Mouse (Mus musculus): ENCODE data around the gene Prkaa1. TPM values are rescaled to one million over a fixed set of nuclear protein-coding genes. Genes with fewer than 3 reads are reported as not detected.
"Not testable (repeated sequence)": the region's sequence is repeated elsewhere in the genome, so short reads cannot be mapped to it uniquely, and the experiment has no call there.

Gene Prkaa1
- polyA plus RNA-seq, 1 experiment from 2014 or later: 14.6 TPM

DNA sequence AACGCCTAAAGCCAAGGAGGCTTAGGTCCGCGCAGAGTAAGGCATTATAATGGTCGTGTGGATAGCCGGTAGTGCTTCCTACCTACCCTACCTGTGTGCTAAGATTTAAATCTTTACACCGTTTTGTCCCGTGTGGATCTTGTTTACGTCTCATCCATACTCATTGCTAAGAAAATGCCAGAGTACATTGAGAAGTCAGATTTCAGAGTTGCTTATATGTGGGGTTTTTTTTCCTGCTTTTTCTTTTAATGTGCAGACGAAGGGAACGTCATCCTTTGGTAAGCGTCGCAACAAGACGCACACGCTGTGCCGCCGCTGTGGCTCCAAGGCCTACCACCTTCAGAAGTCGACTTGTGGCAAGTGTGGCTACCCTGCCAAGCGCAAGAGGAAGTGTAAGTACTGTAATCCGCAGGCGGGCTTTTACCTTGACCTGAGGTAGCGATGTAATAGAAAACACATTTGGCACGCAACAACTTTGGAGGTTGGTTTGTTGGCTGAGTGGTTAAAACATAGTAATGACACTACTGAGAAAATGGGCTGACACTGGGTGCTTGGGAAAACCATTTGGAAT lies 26.5 kb upstream of the Prkaa1 start:
- H3K36me3 ChIP-seq: peaks cover 46% of the 10 kb centered on the region
- H3K27ac ChIP-seq (replicated peaks): peak overlapping the region; percentile 88
- no peaks in the 10 kb centered on the region for H3K27me3 ChIP-seq
- WGBS: 3% methylated on average over 22 of the region's 22 CpGs
- H3K4me3 ChIP-seq: peak overlapping the region; percentile 86
- peaks cover 16% of the 10 kb centered on the region for H3K4me1 ChIP-seq
- peak overlapping the region; percentile 75 for H3K4me2 ChIP-seq (replicated peaks)
- H3K9me3 ChIP-seq: no peaks in the 10 kb centered on the region
- peak overlapping the region; percentile 90 for H3K9ac ChIP-seq (replicated peaks)
- ATAC-seq (ENCODE audit: low FRiP score, low read depth): no peak

DNA sequence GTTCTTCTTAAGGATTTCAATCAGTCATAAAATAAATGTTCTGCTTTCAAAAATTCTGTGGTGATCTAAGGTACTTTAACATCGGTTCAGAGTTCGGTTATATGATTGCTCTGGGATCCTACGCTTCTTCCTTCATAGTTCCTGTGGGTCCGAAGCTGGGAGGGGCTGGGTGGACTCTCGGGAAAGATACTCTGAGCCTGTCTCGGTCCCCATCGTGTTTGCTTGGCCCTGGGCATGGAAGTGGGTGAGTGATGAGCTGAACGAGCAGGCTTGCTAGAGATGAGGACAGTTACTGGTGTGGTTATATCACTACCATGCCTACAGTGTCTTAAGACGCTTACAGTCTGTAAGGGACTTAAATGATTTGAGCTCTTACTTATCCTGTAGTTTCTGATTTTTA lies 25.0 kb upstream of the Prkaa1 start:
- no peak for ATAC-seq (ENCODE audit: low FRiP score, low read depth)
- no peak overlapping the region for H3K4me3 ChIP-seq
- H3K27me3 ChIP-seq: no peaks in the 10 kb centered on the region
- no peaks in the 10 kb centered on the region for H3K9me3 ChIP-seq
- peaks cover 57% of the 10 kb centered on the region for H3K36me3 ChIP-seq
- 95% methylated on average over 9 of the region's 9 CpGs for WGBS
- H3K4me1 ChIP-seq: peaks cover 16% of the 10 kb centered on the region
- H3K9ac ChIP-seq (replicated peaks): no peak overlapping the region
- no peak overlapping the region for H3K4me2 ChIP-seq (replicated peaks)
- no peak overlapping the region for H3K27ac ChIP-seq (replicated peaks)

DNA sequence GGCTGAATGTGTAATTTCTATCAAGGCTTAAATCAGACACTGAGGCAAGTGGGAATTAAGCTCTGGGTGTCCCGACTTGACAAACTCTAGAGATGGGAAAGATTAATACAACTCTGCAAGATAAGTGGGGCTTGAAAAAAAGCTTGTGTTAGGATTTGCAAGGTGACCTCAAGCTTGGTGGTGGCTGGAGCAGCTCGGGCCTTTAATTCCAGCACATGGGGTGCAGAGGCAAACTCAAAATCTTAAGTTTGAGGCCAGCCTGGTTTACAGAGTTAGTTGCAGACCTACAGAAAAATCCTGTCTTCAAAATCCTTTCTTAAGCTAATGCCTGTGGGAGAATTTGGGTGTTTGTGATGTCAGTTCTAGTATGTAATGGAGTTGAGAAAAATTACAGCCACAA lies 24.5 kb upstream of the Prkaa1 start:
- Histone ChIP-seq H3K9ac (replicated peaks) (no peak overlapping the region), H3K27ac (replicated peaks) (no peak overlapping the region), H3K36me3 (peaks cover 58% of the 10 kb centered on the region), H3K4me3 (no peak overlapping the region), H3K9me3 (no peaks in the 10 kb centered on the region), H3K27me3 (no peaks in the 10 kb centered on the region), H3K4me2 (replicated peaks) (no peak overlapping the region), H3K4me1 (peaks cover 16% of the 10 kb centered on the region)
- WGBS: 93% methylated on average over 2 of the region's 2 CpGs
- no peak for ATAC-seq (ENCODE audit: low FRiP score, low read depth)

DNA sequence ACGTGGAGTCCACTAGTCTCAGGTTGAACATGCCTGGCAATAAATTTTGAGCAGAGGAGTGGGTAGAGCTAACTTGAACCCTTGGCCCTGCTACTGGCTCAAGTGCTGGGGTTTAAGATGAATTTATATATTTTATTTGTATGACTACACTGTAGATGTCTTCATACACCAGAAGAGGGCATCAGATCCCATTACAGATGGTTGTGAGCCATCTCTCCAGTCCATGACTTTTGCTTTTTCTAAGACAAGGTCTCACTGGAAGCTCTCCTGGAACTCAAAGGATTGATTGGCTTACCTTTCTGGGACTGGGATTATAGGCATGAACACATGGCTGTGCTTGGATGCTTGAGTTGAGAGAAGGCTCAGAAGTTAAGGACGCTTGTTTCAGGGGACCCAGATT lies 24.0 kb upstream of the Prkaa1 start:
- no peaks in the 10 kb centered on the region for H3K9me3 ChIP-seq
- H3K27me3 ChIP-seq: no peaks in the 10 kb centered on the region
- peaks cover 64% of the 10 kb centered on the region for H3K36me3 ChIP-seq
- 93% methylated on average over 2 of the region's 2 CpGs for WGBS
- H3K9ac ChIP-seq (replicated peaks): no peak overlapping the region
- no peak overlapping the region for H3K4me3 ChIP-seq
- no peak overlapping the region for H3K27ac ChIP-seq (replicated peaks)
- H3K4me1 ChIP-seq: peaks cover 16% of the 10 kb centered on the region
- no peak for ATAC-seq (ENCODE audit: low FRiP score, low read depth)
- no peak overlapping the region for H3K4me2 ChIP-seq (replicated peaks)

DNA sequence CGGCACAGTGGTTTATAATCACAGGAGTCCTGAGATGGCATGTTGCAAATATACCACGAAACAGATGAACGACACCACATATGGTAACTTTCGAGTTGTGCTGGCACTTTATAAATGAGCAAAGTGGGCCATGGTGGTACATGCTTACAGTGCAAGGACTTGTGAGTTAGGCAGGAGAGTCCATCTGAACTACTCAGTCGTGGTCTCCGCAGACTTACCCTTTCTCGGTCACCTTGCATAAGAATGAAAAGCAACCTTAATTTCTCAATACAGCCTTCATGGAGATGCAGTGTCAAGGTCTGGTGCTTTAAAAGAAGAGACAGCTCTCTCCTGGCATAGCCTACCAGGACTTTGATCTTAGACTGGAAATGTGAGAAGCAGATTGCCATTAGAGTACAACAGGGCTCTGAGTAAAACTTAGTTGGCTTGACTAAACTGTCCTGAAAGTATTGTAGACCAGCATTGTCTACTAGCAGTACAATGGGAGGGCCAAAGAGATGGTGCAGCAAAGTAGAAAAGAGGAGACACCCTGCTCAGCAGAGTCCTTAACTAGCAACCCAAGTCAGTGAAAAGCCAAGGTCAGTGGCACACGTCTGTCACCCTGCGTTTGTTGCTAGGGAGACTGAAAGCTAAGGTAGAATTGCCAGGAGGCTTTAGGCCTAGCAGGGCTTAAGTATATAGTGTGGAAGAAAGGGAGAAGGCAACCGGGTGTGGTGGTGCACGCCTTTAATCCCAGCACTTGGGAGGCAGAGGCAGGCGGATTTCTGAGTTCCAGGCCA lies 21.9 kb upstream of the Prkaa1 start:
- H3K27ac ChIP-seq (replicated peaks): no peak overlapping the region
- H3K27me3 ChIP-seq: no peaks in the 10 kb centered on the region
- H3K4me2 ChIP-seq (replicated peaks): no peak overlapping the region
- ATAC-seq (ENCODE audit: low FRiP score, low read depth): no peak
- WGBS: 90% methylated on average over 12 of the region's 12 CpGs
- no peak overlapping the region for H3K4me3 ChIP-seq
- peaks cover 64% of the 10 kb centered on the region for H3K36me3 ChIP-seq
- no peaks in the 10 kb centered on the region for H3K9me3 ChIP-seq
- no peak overlapping the region for H3K9ac ChIP-seq (replicated peaks)
- peaks cover 10% of the 10 kb centered on the region for H3K4me1 ChIP-seq

DNA sequence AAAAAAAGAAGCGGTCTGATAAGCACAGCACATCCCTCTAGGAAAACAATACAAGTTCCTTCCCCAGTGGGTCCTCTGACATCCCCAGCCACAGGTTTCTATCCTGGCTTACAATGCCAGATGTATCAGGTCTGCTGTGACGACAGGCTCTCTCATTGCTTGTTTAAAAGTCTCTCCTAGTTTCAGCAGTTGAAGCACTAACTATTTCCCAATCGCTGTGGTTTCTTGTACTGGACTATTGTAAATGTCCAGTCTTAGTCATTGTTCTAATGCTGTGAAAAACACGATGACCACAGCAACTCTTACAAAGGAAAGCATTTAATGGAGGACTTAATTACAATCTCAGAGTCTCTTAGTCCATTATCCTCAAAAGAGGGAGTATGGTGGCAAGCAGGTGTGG lies 17.2 kb upstream of the Prkaa1 start:
- Histone ChIP-seq H3K9ac (replicated peaks) (no peak overlapping the region), H3K36me3 (peaks cover 24% of the 10 kb centered on the region), H3K4me1 (no peaks in the 10 kb centered on the region), H3K9me3 (no peaks in the 10 kb centered on the region), H3K27me3 (no peaks in the 10 kb centered on the region), H3K4me3 (no peak overlapping the region), H3K27ac (replicated peaks) (no peak overlapping the region), H3K4me2 (replicated peaks) (no peak overlapping the region)
- WGBS: 81% methylated on average over 4 of the region's 4 CpGs
- ATAC-seq (ENCODE audit: low FRiP score, low read depth): no peak

DNA sequence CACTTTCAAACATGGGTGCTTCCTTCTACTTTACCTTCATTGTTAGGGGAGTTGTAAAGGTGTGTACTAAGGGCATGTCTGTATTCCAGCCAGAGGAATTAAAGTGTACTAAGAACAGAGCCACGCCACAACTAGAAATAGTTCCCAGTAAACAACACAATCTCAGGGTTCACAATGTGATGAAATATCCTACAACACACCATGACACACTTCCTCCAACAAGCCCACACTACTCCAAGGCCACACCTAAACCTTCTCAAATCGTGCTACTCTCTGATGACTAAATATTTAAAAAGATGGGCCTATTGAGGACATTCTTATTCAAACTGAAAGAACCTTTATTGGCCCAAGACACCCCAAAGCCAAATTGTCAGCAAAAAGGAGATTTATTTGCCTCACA lies 16.2 kb upstream of the Prkaa1 start:
- Histone ChIP-seq H3K4me3 (no peak overlapping the region), H3K27me3 (no peaks in the 10 kb centered on the region), H3K4me1 (no peaks in the 10 kb centered on the region), H3K9ac (replicated peaks) (no peak overlapping the region), H3K36me3 (peaks cover 14% of the 10 kb centered on the region), H3K4me2 (replicated peaks) (no peak overlapping the region), H3K27ac (replicated peaks) (no peak overlapping the region), H3K9me3 (no peaks in the 10 kb centered on the region)
- no peak for ATAC-seq (ENCODE audit: low FRiP score, low read depth)
- WGBS: 91% methylated on average over 2 of the region's 2 CpGs

DNA sequence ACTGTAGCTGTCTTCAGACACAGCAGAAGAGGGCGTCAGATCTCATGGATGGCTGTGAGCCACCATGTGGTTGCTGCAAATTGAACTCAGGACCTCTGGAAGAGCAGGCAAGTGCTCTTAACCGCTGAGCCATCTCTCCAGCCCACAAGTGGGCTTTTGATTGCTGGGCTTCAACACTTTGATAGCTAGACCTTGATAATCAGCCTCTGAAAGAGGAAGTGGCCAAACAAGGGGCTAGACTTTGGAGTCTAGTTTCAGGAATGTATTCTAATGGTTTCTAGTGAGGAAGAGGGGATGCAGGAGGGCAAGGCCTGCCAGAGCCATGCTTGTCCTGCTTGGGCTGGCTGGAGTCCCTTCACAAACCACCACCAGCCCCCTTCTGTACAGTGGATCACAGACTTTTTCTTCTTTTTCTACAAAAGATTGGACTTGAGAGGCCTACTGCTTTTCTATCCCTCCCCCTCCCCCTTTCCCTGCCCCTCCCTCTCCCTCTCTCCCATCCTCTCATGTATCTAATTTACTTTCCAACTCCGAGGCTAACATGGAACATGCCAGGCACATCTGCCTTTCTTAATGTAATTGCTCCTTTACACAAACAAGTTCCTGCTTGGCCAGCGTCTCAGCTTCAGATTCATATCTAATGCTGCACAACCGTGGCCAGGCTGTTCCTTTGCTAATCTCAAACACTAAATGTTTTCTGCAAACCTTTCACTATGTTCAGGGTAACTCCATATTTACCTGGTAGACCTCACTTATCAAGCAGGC lies 15.3 kb upstream of the Prkaa1 start:
- Histone ChIP-seq H3K27ac (replicated peaks) (no peak overlapping the region), H3K4me1 (no peaks in the 10 kb centered on the region), H3K9ac (replicated peaks) (no peak overlapping the region), H3K4me3 (no peak overlapping the region), H3K9me3 (no peaks in the 10 kb centered on the region), H3K27me3 (no peaks in the 10 kb centered on the region), H3K4me2 (replicated peaks) (no peak overlapping the region), H3K36me3 (peaks cover 7% of the 10 kb centered on the region; the same call in 1 of the 2 replicates)
- no peak for ATAC-seq (ENCODE audit: low FRiP score, low read depth)
- 82% methylated on average over 5 of the region's 5 CpGs for WGBS

DNA sequence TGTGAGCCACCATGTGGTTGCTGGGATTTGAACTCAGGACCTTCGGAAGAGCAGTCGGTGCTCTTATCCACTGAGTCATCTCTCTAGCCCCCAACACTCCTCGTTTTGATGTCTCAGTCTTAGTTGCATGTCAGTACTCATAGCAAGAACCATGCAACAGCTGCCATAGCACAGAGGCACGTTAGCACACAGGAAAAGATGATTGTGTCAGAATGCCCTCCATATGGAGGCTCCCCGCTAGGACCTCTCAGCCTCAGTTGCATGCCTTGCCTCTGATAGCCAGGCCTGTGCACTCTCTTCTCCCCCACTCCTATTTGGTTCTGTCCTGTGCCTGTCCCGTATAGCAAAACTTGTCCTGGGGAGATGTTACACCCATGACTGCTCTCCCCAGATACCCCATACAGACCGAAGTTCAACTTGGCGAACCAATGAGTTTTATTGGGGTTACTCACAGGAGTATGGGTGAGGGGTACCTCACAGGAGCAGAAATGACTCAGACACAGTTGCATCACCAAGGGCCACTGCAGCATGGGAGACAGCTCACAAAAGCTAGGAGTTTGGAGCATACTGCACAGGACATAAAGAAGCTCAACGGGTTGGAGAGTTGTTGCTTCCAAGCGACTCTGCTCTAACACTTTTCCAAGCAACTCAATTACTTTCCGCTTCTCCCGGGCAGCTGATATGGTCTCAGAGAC lies 14.4 kb upstream of the Prkaa1 start:
- Histone ChIP-seq H3K27ac (replicated peaks) (no peak overlapping the region), H3K9ac (replicated peaks) (no peak overlapping the region), H3K36me3 (peaks cover 5% of the 10 kb centered on the region; the same call in 1 of the 2 replicates), H3K27me3 (no peaks in the 10 kb centered on the region), H3K4me3 (no peak overlapping the region), H3K9me3 (no peaks in the 10 kb centered on the region), H3K4me2 (replicated peaks) (no peak overlapping the region), H3K4me1 (no peaks in the 10 kb centered on the region)
- no peak for ATAC-seq (ENCODE audit: low FRiP score, low read depth)
- 92% methylated on average over 12 of the region's 12 CpGs for WGBS

DNA sequence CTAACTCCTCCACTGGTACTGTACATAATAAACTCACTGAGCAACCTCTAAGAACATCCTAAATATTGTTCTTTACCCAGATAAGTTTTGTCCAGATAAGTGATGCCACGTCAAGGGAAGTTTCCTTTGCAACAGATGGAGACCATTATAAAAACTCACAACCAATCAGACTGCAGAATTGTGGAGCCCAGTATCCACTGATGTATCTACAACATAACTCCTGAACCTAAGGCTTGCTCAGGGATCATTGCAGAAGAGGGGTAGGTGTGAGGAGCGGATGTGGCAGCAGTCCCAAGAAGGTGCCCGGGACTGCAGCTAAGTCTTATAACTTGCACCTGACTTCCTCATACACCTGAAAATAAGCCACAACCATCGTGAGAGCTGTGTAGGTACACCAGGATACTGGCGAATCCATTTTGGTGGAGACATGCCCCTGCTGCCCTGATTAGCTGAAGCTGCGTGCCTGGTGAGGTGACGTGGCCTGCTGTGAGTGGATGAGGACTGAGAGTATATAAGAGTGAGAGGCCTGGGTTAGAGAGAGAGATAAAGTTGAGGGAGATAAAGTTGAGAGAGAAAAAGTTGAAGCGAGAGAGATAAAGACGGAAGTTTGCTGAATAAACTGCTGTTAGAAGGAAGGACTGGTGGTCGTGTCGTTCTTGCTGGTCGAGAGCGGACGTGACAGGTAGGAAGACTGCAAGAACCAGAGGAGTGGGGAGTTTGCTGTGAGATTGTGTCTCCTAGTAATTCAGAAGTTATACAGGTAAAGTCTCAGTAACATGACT lies 12.6 kb upstream of the Prkaa1 start:
- H3K4me1 ChIP-seq; ATAC-seq (ENCODE audit: low FRiP score, low read depth); H3K27ac ChIP-seq (replicated peaks); H3K9me3 ChIP-seq; H3K9ac ChIP-seq (replicated peaks); H3K4me2 ChIP-seq (replicated peaks); H3K4me3 ChIP-seq; H3K36me3 ChIP-seq; H3K27me3 ChIP-seq: not testable (repeated sequence)
- WGBS: 91% methylated on average over 14 of the region's 14 CpGs

DNA sequence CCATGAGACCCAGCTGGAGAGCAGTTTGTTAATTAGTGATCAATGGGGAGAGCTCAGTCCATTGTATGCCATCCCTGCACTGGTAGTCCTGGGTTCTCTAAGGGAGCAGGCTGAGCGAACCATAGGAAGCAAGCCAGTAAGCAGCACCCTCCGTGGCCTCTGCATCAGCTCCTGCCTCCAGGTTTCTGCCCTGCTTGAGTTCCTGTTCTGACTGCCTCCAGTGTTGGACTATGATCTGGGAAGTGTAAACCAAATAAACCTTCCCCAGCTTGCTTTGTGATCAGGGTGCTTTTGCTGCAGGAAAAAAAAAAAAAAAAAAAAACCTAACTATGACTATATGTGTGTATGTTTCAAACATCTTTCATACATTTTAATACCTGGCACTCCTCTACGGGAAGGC lies 10.4 kb upstream of the Prkaa1 start:
- 70% methylated on average over 3 of the region's 3 CpGs for WGBS

More for the DNA sequence above, 10.4 kb upstream of the Prkaa1 start:
- Histone ChIP-seq H3K27ac (replicated peaks) (no peak overlapping the region), H3K4me3 (no peak overlapping the region), H3K4me2 (replicated peaks) (no peak overlapping the region), H3K27me3 (no peaks in the 10 kb centered on the region), H3K36me3 (no peaks in the 10 kb centered on the region), H3K9me3 (no peaks in the 10 kb centered on the region), H3K9ac (replicated peaks) (no peak overlapping the region), H3K4me1 (no peaks in the 10 kb centered on the region)
- no peak for ATAC-seq (ENCODE audit: low FRiP score, low read depth)

Measured in midbrain, embryonic 12.5 days (tissue).